26 mouse cellular contexts compared by ENCODE assay signal in the genomic region with DNA sequence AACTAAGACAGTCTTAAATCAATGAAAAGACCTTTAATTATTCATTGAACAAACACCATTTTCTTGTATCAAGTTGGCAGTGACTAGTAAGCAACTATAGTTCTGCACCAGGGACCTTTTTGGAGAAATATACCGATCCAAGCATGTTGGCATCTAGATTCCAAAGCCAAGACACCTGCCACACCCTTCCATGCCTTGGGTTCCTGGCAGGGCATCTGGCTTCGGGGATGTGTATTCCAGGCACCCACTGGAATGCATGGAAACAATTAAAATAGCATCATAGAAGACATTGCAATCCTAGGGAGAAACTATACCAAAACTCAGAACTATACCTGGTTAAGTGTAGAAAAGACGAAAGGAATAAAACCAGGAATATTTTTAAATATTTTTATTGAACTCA. TPM values are rescaled to one million over a fixed set of nuclear protein-coding genes. Genes with fewer than 3 reads are reported as not detected.
DNase-seq lines count a peak whose midpoint lies in the region; ATAC-seq and TF ChIP-seq lines count a peak whose summit lies in the region.
"Had no signal": no experiment of that assay in that cellular context is flagged by ENCODE, and none has a peak within 500 bp of the region (broad histone marks: within the 10 kb centered on the region; RNA-seq: fewer than 3 reads in every experiment).

No protein-coding gene starts in this region.

- H3K4me2 ChIP-seq in midbrain, embryonic 11.5 days, result no peak overlapping the region
- no peak overlapping the region for H3K4me2 ChIP-seq in midbrain, embryonic 14.5 days (ENCODE audit: low read length)
- H3K4me2 ChIP-seq: embryonic facial prominence, embryonic 12.5 days; forebrain, embryonic 13.5 days; forebrain, embryonic 15.5 days had no signal

- H3K9ac ChIP-seq in midbrain, embryonic 11.5 days (ENCODE audit: low read length), result no peak overlapping the region
- H3K9ac ChIP-seq in midbrain, embryonic 14.5 days (replicated peaks; ENCODE audit: low read length), result no peak overlapping the region
- H3K9ac ChIP-seq: embryonic facial prominence, embryonic 12.5 days; forebrain, embryonic 13.5 days; forebrain, embryonic 15.5 days had no signal

- H3K27me3 ChIP-seq in heart, embryonic 10.5 days (ENCODE audit: insufficient read depth, poor library complexity, severe bottlenecking), result no peaks in the 10 kb centered on the region
- peaks cover 3% of the 10 kb centered on the region; the same call in 1 of the 2 replicates for H3K27me3 ChIP-seq in midbrain, embryonic 11.5 days (ENCODE audit: control insufficient read depth, insufficient read depth, low read length)
- no peaks in the 10 kb centered on the region for H3K27me3 ChIP-seq in midbrain, embryonic 14.5 days (ENCODE audit: control insufficient read depth, insufficient read depth, low read length)
- H3K27me3 ChIP-seq: embryonic facial prominence, embryonic 12.5 days; forebrain, embryonic 13.5 days; forebrain, embryonic 15.5 days; Patski had no signal

- 0 out of 2 replicates have a peak overlapping the region, but pooled peaks have one; percentile 95 for H3K27ac ChIP-seq in gastrocnemius, adult 2 months
- H3K27ac ChIP-seq in heart, embryonic 10.5 days, result no peak overlapping the region
- H3K27ac ChIP-seq in midbrain, embryonic 11.5 days (ENCODE audit: low read depth, low read length), result no peak overlapping the region
- no peak overlapping the region for H3K27ac ChIP-seq in midbrain, embryonic 14.5 days (replicated peaks; ENCODE audit: low read depth, low read length)
- H3K27ac ChIP-seq: embryonic facial prominence, embryonic 10.5 days; embryonic facial prominence, embryonic 12.5 days; forebrain, embryonic 13.5 days; forebrain, embryonic 15.5 days had no signal

- no peak overlapping the region for H3K4me3 ChIP-seq in gastrocnemius, adult 2 months
- no peak overlapping the region for H3K4me3 ChIP-seq in heart, embryonic 10.5 days
- H3K4me3 ChIP-seq in midbrain, embryonic 11.5 days (ENCODE audit: low read depth, low read length), result no peak overlapping the region
- H3K4me3 ChIP-seq in midbrain, embryonic 14.5 days (replicated peaks; ENCODE audit: low read depth, low read length), result no peak overlapping the region
- H3K4me3 ChIP-seq: embryonic facial prominence, embryonic 10.5 days; embryonic facial prominence, embryonic 12.5 days; forebrain, embryonic 13.5 days; forebrain, embryonic 15.5 days had no signal

- peaks cover 52% of the 10 kb centered on the region for H3K4me1 ChIP-seq in heart, embryonic 10.5 days
- H3K4me1 ChIP-seq in midbrain, embryonic 11.5 days (ENCODE audit: control insufficient read depth, insufficient read depth, low read length), result 0 out of 2 replicates have a peak, but pooled peaks cover under 1% of the 10 kb centered on the region
- peaks cover 6% of the 10 kb centered on the region for H3K4me1 ChIP-seq in midbrain, embryonic 14.5 days (ENCODE audit: control insufficient read depth, insufficient read depth, low read length)

- ATAC-seq in midbrain, embryonic 11.5 days (ENCODE audit: low FRiP score), result no peak
- no peak for ATAC-seq in midbrain, embryonic 14.5 days (ENCODE audit: low FRiP score, low TSS enrichment)
- ATAC-seq: activated CD4-positive, CD25-positive, alpha-beta regulatory T cell, adult 4 months; CD4-positive, CD25-positive, alpha-beta regulatory T cell, adult 4 months; forebrain, embryonic 13.5 days; forebrain, embryonic 15.5 days; Patski had no signal

- DNase-seq in gastrocnemius, adult 2 months, result no peak
- no peak for DNase-seq in gastrocnemius, adult 18-20 months (ENCODE audit: low spot score)
- DNase-seq in heart, embryonic 10.5 days (ENCODE audit: low spot score), result peak; percentile 58
- no peak for DNase-seq in heart, postnatal 36 days
- DNase-seq in midbrain, embryonic 11.5 days (ENCODE audit: low spot score, missing footprints), result peak; percentile 26
- no peak for DNase-seq in midbrain, embryonic 14.5 days
- DNase-seq: B cell, adult 2 months; cerebellum, adult 11-12 months; cerebellum, adult 9-10 months had no signal

- intact Hi-C loops in gastrocnemius, adult 2 months (cut with DNase I), result no loop called here
- intact Hi-C loops in heart, postnatal 36 days (cut with DNase I), result no loop called here

- no peak for TF ChIP-seq CTCF in gastrocnemius, adult 2 months (IDR thresholded peaks at IDR 0.05)

- 85% methylated on average over 3 of the region's 3 CpGs for whole genome bisulfite sequencing in heart, embryonic 10.5 days
- 92% methylated on average over 3 of the region's 3 CpGs for WGBS in midbrain, embryonic 11.5 days
- WGBS in midbrain, embryonic 14.5 days, result 90% methylated on average over 3 of the region's 3 CpGs

- no peaks in the 10 kb centered on the region for H3K36me3 ChIP-seq in heart, embryonic 10.5 days
- no peaks in the 10 kb centered on the region for H3K36me3 ChIP-seq in midbrain, embryonic 11.5 days (ENCODE audit: control insufficient read depth, insufficient read depth, low read length)
- H3K36me3 ChIP-seq in midbrain, embryonic 14.5 days (ENCODE audit: control insufficient read depth, insufficient read depth, low read length), result no peaks in the 10 kb centered on the region
- H3K36me3 ChIP-seq: embryonic facial prominence, embryonic 10.5 days; embryonic facial prominence, embryonic 12.5 days; forebrain, embryonic 15.5 days; G1E had no signal

- no peaks in the 10 kb centered on the region for H3K9me3 ChIP-seq in heart, embryonic 10.5 days
- no peaks in the 10 kb centered on the region for H3K9me3 ChIP-seq in midbrain, embryonic 11.5 days (ENCODE audit: control insufficient read depth, low read length)
- no peaks in the 10 kb centered on the region for H3K9me3 ChIP-seq in midbrain, embryonic 14.5 days (ENCODE audit: control insufficient read depth, low read length)
- H3K9me3 ChIP-seq: embryonic facial prominence, embryonic 10.5 days; embryonic facial prominence, embryonic 12.5 days; forebrain, embryonic 13.5 days; forebrain, embryonic 15.5 days; G1E had no signal

RNA-seq across cellular contexts. Expression of a gene that starts 3.5 kb away (rescaled TPM):
- 10 to 100 TPM; 79.9 to 89.5 TPM for total RNA-seq in gastrocnemius, adult 2 months (2021)
- total RNA-seq in gastrocnemius, adult 18-20 months (2021), result 100 to 1,000 TPM; 104 to 114 TPM
- polyA plus RNA-seq in heart, embryonic 10.5 days (2016; fragmentation: Nextera tagmentation; extraction: Ambion mirVana), result 62.6 and 67.0 TPM in 2 replicates
- total RNA-seq in heart, postnatal 36 days (2021), result 100 to 1,000 TPM; 102 to 117 TPM
- 27.2 and 29.7 TPM in 2 replicates for polyA plus RNA-seq in midbrain, embryonic 11.5 days (2014; fragmentation: Nextera tagmentation; extraction: Ambion mirVana)
- 97.3 and 118 TPM in 2 replicates for polyA plus RNA-seq in midbrain, embryonic 14.5 days (2014; fragmentation: Nextera tagmentation; extraction: Ambion mirVana)

RNA-seq across cellular contexts. Expression of a gene that starts 3.5 kb away (rescaled TPM):
- total RNA-seq in gastrocnemius, adult 2 months (2021), result under 1 TPM in 1 of 2 experiments, not detected in 1; 0.11 TPM
- not detected for total RNA-seq in gastrocnemius, adult 18-20 months (2021)
- 0.35 TPM in 1 of 2 replicates, not detected in the other for polyA plus RNA-seq in heart, embryonic 10.5 days (2016; fragmentation: Nextera tagmentation; extraction: Ambion mirVana)
- 1 to 10 TPM in 1 of 2 experiments, not detected in 1; 1.8 TPM for total RNA-seq in heart, postnatal 36 days (2021)
- not detected in 2 replicates for polyA plus RNA-seq in midbrain, embryonic 11.5 days (2014; fragmentation: Nextera tagmentation; extraction: Ambion mirVana)
- polyA plus RNA-seq in midbrain, embryonic 14.5 days (2014; fragmentation: Nextera tagmentation; extraction: Ambion mirVana), result not detected in 2 replicates
- total RNA-seq: adrenal gland, adult 18-20 months; adrenal gland, adult 8-10 months; CH12.LX; G1E had no signal
- polyA plus RNA-seq: activated CD4-positive, CD25-positive, alpha-beta regulatory T cell, adult 4 months; CD4-positive, CD25-positive, alpha-beta regulatory T cell, adult 4 months; cerebellum, adult 2 months; cortical plate, adult 2 months; embryonic facial prominence, embryonic 10.5 days; embryonic facial prominence, embryonic 12.5 days; embryonic facial prominence, embryonic 14.5 days; forebrain, embryonic 11.5 days; forebrain, embryonic 13.5 days; G1E; Patski had no signal

RNA-seq across cellular contexts. Expression of a gene that starts 44.4 kb away (rescaled TPM):
- total RNA-seq in gastrocnemius, adult 2 months (2021), result under 1 TPM; 0.08 to 0.15 TPM
- under 1 TPM; 0.16 to 0.36 TPM for total RNA-seq in gastrocnemius, adult 18-20 months (2021)
- 3.1 and 4.6 TPM in 2 replicates for polyA plus RNA-seq in heart, embryonic 10.5 days (2016; fragmentation: Nextera tagmentation; extraction: Ambion mirVana)
- total RNA-seq in heart, postnatal 36 days (2021), result 1 to 10 TPM; 1.4 to 2.4 TPM
- 5.3 and 6.9 TPM in 2 replicates for polyA plus RNA-seq in midbrain, embryonic 11.5 days (2014; fragmentation: Nextera tagmentation; extraction: Ambion mirVana)
- 6.4 and 14.1 TPM in 2 replicates for polyA plus RNA-seq in midbrain, embryonic 14.5 days (2014; fragmentation: Nextera tagmentation; extraction: Ambion mirVana)
- polyA plus RNA-seq: G1E had no signal

RNA-seq across cellular contexts. Expression of a gene that starts 46.7 kb away (rescaled TPM):
- total RNA-seq in gastrocnemius, adult 2 months (2021), result not detected
- not detected for total RNA-seq in gastrocnemius, adult 18-20 months (2021)
- polyA plus RNA-seq in heart, embryonic 10.5 days (2016; fragmentation: Nextera tagmentation; extraction: Ambion mirVana), result not detected in 2 replicates
- total RNA-seq in heart, postnatal 36 days (2021), result not detected
- polyA plus RNA-seq in midbrain, embryonic 11.5 days (2014; fragmentation: Nextera tagmentation; extraction: Ambion mirVana), result not detected in 2 replicates
- polyA plus RNA-seq in midbrain, embryonic 14.5 days (2014; fragmentation: Nextera tagmentation; extraction: Ambion mirVana), result not detected in 2 replicates
- total RNA-seq: adrenal gland, adult 18-20 months; adrenal gland, adult 8-10 months; adrenal gland, postnatal 14 days; adrenal gland, postnatal 36 days; CH12.LX had no signal
- polyA plus RNA-seq: activated CD4-positive, CD25-positive, alpha-beta regulatory T cell, adult 4 months; CD4-positive, CD25-positive, alpha-beta regulatory T cell, adult 4 months; embryonic facial prominence, embryonic 10.5 days; embryonic facial prominence, embryonic 12.5 days; embryonic facial prominence, embryonic 14.5 days; forebrain, embryonic 11.5 days; forebrain, embryonic 13.5 days; forebrain, embryonic 15.5 days; Patski had no signal

Comparison
In these comparisons a context has a peak if more than half of its experiments do, and no peak if none do; other contexts are left out.
1. DNase-seq: peak in heart, embryonic 10.5 days (single experiment) and midbrain, embryonic 11.5 days (single experiment); none in gastrocnemius, adult 2 months (single experiment), gastrocnemius, adult 18-20 months (single experiment), heart, postnatal 36 days (0 of 2) and midbrain, embryonic 14.5 days (single experiment).